Mouse (Mus musculus) hindbrain, embryonic 11.5 days (tissue): ENCODE results near the gene Dnmt3a. TPM values are rescaled to one million over a fixed set of nuclear protein-coding genes. Genes with fewer than 3 reads are reported as not detected.

Experiments used
- ATAC-seq: fragments of 200-750 bp; cut with Nextera tagmentation; 2 replicates; pipeline ENCODE4 v1.8.0; 2017; ENCODE audit warnings: mild to moderate bottlenecking, moderate TSS enrichment, moderate library complexity; ENCODE audit not compliant: low FRiP score
- DNase-seq: peaks from one replicate; pipeline ENCODE4 v3.0.0-alpha.2; 2015; ENCODE audit warnings: low spot score
- H3K27ac ChIP-seq: fragments of 300-500 bp; sonication (generic); 2 replicates; pipeline ENCODE4 v1.5.1; 2014; ENCODE audit warnings: mild to moderate bottlenecking, low read depth, low read length
- H3K27me3 ChIP-seq: fragments of 300-500 bp; sonication (generic); 2 replicates; pipeline ENCODE4 v1.6.1; 2014; ENCODE audit warnings: mild to moderate bottlenecking, low read length, moderate library complexity, mixed read lengths; ENCODE audit not compliant: control insufficient read depth, insufficient read depth
- H3K36me3 ChIP-seq: fragments of 300-500 bp; sonication (generic); 2 replicates; pipeline ENCODE4 v1.6.1; 2014; ENCODE audit warnings: mild to moderate bottlenecking, low read length, moderate library complexity, mixed read lengths; ENCODE audit not compliant: control insufficient read depth, insufficient read depth
- H3K4me1 ChIP-seq: fragments of 300-500 bp; sonication (generic); replicated peaks from 2 replicates; pipeline ENCODE4 v1.6.1; 2014; ENCODE audit warnings: low read length, mixed read lengths; ENCODE audit not compliant: control insufficient read depth, insufficient read depth
- H3K4me2 ChIP-seq: fragments of 300-500 bp; sonication (generic); replicated peaks from 2 replicates; pipeline ENCODE4 v1.6.1; 2014; ENCODE audit warnings: mild to moderate bottlenecking, low read depth, low read length
- H3K4me3 ChIP-seq: fragments of 300-500 bp; sonication (generic); 2 replicates; pipeline ENCODE4 v1.5.1; 2014; ENCODE audit warnings: low read depth, low read length
- H3K9ac ChIP-seq: fragments of 300-500 bp; sonication (generic); 2 replicates; pipeline ENCODE4 v1.6.1; 2014; ENCODE audit warnings: low read depth, low read length
- H3K9me3 ChIP-seq: fragments of 300-500 bp; sonication (generic); 2 replicates; pipeline ENCODE4 v1.6.1; 2016; ENCODE audit warnings: low read length; ENCODE audit not compliant: control insufficient read depth
- WGBS: fragments of 180-500 bp; shearing (Covaris S2); extraction: QIAGEN DNeasy Blood & Tissue Kit; methylation state at CpG from one replicate; pipeline ENCODE4 v1.1.7; 2014; 5-methylcytosine and 5-hydroxymethylcytosine counted together
- polyA plus RNA-seq: library from polyadenylated mRNA; unstranded; fragments of >200 nt; fragmentation: Nextera tagmentation; extraction: Ambion mirVana; gene quantifications from 2 replicates; pipeline ENCODE4 v1.2.1, GENCODE M21; 2014

The Dnmt3a gene
- polyA plus RNA-seq, 1 experiment from 2014 or later, result 75.5 TPM

DNA sequence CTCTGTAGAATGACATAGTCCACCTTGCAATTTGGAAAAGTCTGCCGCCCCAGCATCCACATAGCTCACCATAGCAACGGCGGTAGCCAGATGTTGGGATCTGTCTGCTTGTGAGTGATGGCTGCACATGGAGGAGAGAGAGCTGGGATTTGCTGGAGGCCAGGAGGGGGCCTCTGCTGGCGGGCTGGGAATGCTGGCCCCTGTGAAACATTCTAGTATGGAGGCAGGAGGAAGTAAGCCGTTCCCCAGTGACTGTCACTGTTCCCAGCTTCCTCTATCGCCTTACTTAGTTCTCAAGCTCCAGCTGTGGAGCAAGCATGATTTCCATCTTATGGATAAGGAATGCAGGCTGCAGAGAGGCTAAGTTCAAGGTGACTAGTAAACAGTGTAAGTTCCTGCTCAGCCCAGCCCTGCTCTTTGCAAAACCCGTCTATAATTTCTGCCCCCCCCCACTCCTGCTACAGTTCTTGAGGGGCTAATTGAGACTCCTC, 37.6 kb downstream of the Dnmt3a start:
- no peaks in the 10 kb centered on the region for H3K36me3 ChIP-seq
- H3K4me1 ChIP-seq, result peaks cover 5% of the 10 kb centered on the region
- no peak overlapping the region for H3K4me2 ChIP-seq
- no peaks in the 10 kb centered on the region for H3K27me3 ChIP-seq
- ATAC-seq (peak; percentile 70), DNase-seq (peak; percentile 57)
- no peak overlapping the region for H3K4me3 ChIP-seq
- H3K9ac ChIP-seq, result no peak overlapping the region
- no peak overlapping the region for H3K27ac ChIP-seq
- no peaks in the 10 kb centered on the region for H3K9me3 ChIP-seq
- 22% methylated on average over 7 of the region's 7 CpGs for WGBS

DNA sequence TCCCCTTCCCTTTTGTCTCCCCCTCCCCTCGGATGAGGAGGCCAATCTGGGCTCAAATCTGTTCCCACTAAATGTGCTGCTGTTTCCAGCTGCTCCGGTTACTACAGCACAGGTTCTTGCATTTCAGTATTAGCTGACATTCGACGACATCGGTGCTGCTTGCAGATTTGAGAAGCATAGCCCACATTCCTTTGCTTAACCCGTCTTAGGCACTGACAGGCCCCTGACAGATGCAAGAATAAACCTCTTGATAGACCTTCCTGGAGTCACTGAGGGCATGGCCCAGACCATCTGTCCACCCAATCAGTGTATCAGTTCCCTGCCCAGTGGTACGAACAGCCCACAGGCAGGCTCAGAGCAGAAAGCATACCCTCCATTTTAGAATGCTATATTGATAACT, 38.1 kb downstream of the Dnmt3a start:
- H3K4me3 ChIP-seq, result no peak overlapping the region
- ATAC-seq, result peak; percentile 35; the same call in 1 of the 2 replicates
- no peaks in the 10 kb centered on the region for H3K27me3 ChIP-seq
- peak; percentile 25 for DNase-seq
- no peak overlapping the region for H3K27ac ChIP-seq
- H3K9ac ChIP-seq, result no peak overlapping the region
- WGBS, result 34% methylated on average over 7 of the region's 7 CpGs
- no peaks in the 10 kb centered on the region for H3K36me3 ChIP-seq
- H3K4me2 ChIP-seq, result no peak overlapping the region
- H3K4me1 ChIP-seq, result peaks cover 5% of the 10 kb centered on the region
- no peaks in the 10 kb centered on the region for H3K9me3 ChIP-seq

DNA sequence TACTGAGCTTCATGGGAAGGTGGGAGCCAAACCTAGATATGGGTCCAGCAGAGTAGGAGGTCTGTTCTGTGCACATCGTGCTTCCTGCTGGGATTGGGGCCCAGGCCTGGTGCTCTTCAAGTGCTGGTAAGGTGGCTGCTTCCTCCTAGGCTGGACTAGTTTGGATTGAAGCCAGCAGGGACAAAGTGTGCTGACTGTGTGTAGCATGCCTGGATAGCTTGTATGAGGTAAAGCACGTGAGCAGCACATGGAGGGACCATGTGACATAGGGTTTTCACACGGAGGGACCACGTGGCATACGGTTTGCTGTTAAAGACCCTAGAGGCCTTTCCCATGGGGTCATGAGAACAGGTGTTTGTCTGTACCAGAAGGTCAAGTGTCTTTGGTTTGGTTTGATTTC, 38.5 kb downstream of the Dnmt3a start:
- no peak overlapping the region for H3K9ac ChIP-seq
- no peaks in the 10 kb centered on the region for H3K9me3 ChIP-seq
- H3K27me3 ChIP-seq, result no peaks in the 10 kb centered on the region
- H3K4me3 ChIP-seq, result no peak overlapping the region
- H3K4me2 ChIP-seq, result no peak overlapping the region
- DNase-seq, result no peak
- 85% methylated on average over 5 of the region's 5 CpGs for WGBS
- H3K4me1 ChIP-seq, result peaks cover 5% of the 10 kb centered on the region
- no peaks in the 10 kb centered on the region for H3K36me3 ChIP-seq
- ATAC-seq, result no peak
- H3K27ac ChIP-seq, result no peak overlapping the region

DNA sequence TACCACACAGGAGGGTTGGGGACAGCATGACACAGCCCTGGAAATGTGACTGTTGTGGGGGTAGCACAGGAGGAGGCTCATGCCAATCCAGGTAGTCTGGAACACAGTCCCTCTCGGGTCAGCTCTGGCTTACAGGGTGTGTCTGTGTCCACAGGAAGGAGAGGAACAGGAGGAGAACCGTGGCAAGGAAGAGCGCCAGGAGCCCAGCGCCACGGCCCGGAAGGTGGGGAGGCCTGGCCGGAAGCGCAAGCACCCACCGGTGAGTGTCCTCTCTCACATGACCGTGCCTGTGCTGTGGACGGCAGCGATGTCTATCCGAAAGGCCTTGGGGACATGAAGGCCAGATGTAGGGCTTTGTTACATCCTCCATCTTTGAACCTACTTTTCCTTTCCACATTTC, 43.7 kb downstream of the Dnmt3a start:
- ATAC-seq, result no peak
- DNase-seq, result no peak

DNA sequence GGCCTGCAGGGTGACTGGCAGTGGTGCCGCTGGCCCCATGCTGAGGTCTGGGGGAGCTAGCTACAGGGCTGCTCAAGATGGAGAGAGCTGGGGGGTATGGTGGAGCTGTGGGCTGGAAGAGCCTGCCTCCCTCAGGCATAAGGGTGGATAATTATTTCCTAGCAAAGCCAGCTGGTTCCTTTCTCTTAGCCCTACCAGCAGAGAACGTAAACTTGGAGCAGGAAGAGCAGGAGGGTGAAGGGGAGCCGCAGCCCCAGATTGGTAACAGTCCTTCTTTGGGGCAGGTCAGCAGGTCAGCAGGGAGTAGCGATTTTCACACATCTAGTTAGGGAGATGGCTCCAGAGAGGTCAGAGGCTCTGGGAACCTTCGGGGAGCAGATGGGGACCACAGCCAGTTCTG, 44.4 kb downstream of the Dnmt3a start:
- peak; percentile 29 for DNase-seq
- peak; percentile 60; the same call in 1 of the 2 replicates for ATAC-seq
- WGBS, result 23% methylated on average over 5 of the region's 5 CpGs

More for the DNA sequence above, 43.7 kb downstream of the Dnmt3a start:
- Histone ChIP-seq H3K36me3 (no peaks in the 10 kb centered on the region), H3K4me3 (no peak overlapping the region), H3K9me3 (no peaks in the 10 kb centered on the region), H3K4me2 (no peak overlapping the region), H3K9ac (0 out of 2 replicates have a peak overlapping the region, but pooled peaks have one; percentile 23), H3K4me1 (peaks cover 6% of the 10 kb centered on the region), H3K27ac (peak overlapping the region; percentile 56; the same call in 1 of the 2 replicates), H3K27me3 (no peaks in the 10 kb centered on the region)
- 94% methylated on average over 13 of the region's 13 CpGs for WGBS

DNA sequence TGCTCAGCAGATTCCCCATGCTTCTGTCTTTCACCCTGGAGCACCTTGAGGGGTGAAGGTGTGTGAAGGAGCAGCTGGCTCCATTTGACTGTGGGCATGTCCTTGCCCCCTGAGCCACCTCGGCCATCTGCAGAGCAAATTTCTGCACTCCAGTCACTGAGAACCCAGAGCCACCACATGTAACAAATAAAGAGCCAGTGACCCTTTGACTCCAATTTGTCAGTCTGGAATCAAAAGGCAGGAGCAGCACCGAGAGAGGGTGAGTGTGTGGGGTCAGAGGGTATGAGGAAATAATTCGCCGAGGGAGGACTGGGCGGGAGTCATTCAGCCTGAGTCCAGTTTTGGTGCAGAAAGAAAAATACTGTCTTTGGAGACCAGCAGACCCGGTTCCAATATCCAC, 44.9 kb downstream of the Dnmt3a start:
- DNase-seq (peak; percentile 34), ATAC-seq (peak; percentile 62)
- 0 out of 2 replicates have a peak overlapping the region, but pooled peaks have one; percentile 42 for H3K27ac ChIP-seq
- H3K4me3 ChIP-seq, result no peak overlapping the region
- H3K4me2 ChIP-seq, result no peak overlapping the region
- H3K4me1 ChIP-seq, result peaks cover 6% of the 10 kb centered on the region
- H3K27me3 ChIP-seq, result no peaks in the 10 kb centered on the region
- H3K36me3 ChIP-seq, result no peaks in the 10 kb centered on the region
- H3K9me3 ChIP-seq, result no peaks in the 10 kb centered on the region
- H3K9ac ChIP-seq, result no peak overlapping the region
- WGBS, result 6% methylated on average over 6 of the region's 6 CpGs

More for the DNA sequence above, 44.4 kb downstream of the Dnmt3a start:
- Histone ChIP-seq H3K9me3 (no peaks in the 10 kb centered on the region), H3K4me3 (no peak overlapping the region), H3K9ac (0 out of 2 replicates have a peak overlapping the region, but pooled peaks have one; percentile 23), H3K27me3 (no peaks in the 10 kb centered on the region), H3K4me2 (no peak overlapping the region), H3K36me3 (no peaks in the 10 kb centered on the region), H3K27ac (peak overlapping the region; percentile 56; the same call in 1 of the 2 replicates), H3K4me1 (peaks cover 6% of the 10 kb centered on the region)

DNA sequence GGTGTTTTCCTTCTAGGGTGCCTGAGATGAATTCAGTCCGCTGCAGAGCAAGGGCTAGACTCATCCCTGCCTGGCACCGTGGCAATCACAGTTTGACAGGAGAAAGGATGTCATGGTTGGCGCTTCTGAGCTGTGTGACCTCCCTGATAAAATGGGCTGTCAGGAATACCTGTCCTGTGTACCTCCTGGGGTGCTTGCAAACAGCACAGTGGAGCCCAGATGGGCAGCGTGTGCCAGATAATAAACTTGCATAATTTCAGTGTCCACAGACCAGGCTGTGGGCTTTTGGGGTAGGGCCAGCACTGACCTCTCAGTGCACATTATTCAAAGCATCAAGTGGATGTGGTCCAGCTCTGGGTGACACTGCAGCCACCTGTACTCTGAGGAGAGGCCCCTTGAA, 45.4 kb downstream of the Dnmt3a start:
- Histone ChIP-seq H3K36me3 (no peaks in the 10 kb centered on the region), H3K9ac (no peak overlapping the region), H3K4me2 (no peak overlapping the region), H3K9me3 (no peaks in the 10 kb centered on the region), H3K27ac (0 out of 2 replicates have a peak overlapping the region, but pooled peaks have one; percentile 42), H3K27me3 (no peaks in the 10 kb centered on the region), H3K4me3 (no peak overlapping the region), H3K4me1 (peaks cover 6% of the 10 kb centered on the region)
- ATAC-seq (no peak), DNase-seq (no peak)
- 40% methylated on average over 4 of the region's 4 CpGs for WGBS

DNA sequence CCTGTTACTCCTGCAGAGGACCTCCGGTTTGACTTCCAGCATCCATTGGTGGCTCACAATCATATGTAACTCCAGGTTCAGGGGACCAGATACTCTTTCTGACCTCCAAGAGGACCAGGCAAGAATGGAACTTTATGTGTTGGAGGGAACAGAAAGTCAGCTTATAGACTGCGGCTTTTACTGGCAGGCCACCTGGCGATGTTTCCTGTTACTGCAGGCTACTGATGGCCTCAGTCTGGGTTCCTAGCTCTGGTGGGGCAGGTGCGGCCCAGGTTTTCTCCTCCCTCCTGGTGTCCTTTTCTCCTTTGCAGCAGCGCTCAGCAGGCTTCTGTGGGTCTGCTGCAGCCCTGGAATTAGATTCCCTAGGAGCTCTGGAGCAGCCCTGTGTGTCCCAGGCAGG, 46.7 kb downstream of the Dnmt3a start:
- no peak overlapping the region for H3K27ac ChIP-seq
- no peaks in the 10 kb centered on the region for H3K9me3 ChIP-seq
- no peaks in the 10 kb centered on the region for H3K36me3 ChIP-seq
- DNase-seq (no peak), ATAC-seq (no peak)
- no peak overlapping the region for H3K4me3 ChIP-seq
- WGBS, result 58% methylated on average over 5 of the region's 5 CpGs
- peaks cover 6% of the 10 kb centered on the region for H3K4me1 ChIP-seq
- no peaks in the 10 kb centered on the region for H3K27me3 ChIP-seq
- H3K4me2 ChIP-seq, result no peak overlapping the region
- no peak overlapping the region for H3K9ac ChIP-seq

DNA sequence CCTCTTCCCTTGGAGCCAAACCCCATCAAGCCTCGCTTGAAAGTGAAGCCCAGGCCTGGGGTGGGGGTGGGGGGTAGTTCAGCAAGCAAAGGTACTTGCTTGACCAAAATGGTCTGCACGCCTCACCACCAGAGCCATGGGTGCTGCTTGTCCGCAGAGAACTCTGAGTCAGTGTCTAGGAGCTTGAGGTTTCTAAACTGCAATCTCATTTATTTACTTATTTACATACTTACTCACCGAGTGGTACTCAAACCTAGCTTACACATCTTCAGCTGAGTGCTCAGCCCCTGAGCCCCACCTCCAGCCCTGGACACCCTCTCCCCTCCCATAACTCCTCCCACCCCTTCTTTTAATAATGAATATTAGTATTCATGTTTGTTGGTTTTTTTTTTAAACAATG, 48.6 kb downstream of the Dnmt3a start:
- no peaks in the 10 kb centered on the region for H3K36me3 ChIP-seq
- peaks cover 6% of the 10 kb centered on the region for H3K4me1 ChIP-seq
- ATAC-seq (no peak), DNase-seq (no peak)
- H3K4me2 ChIP-seq, result no peak overlapping the region
- no peak overlapping the region for H3K27ac ChIP-seq
- no peaks in the 10 kb centered on the region for H3K9me3 ChIP-seq
- H3K4me3 ChIP-seq, result no peak overlapping the region
- H3K9ac ChIP-seq, result no peak overlapping the region
- 84% methylated on average over 4 of the region's 4 CpGs for WGBS
- no peaks in the 10 kb centered on the region for H3K27me3 ChIP-seq
